Mouse (Mus musculus): Measurements from ENCODE around the gene Cish.
A peak's percentile ranks its signal among the peaks of the same experiment; 100 is the strongest.

Gene Cish

GRCm38 (mm10) chr9:107296016-107296040, at the start of gene Cish:
TSS of gene Cish (plus strand) at chr9:107296026.
- DNase-seq (ENCODE audit: low spot score), result no peak

DNA sequence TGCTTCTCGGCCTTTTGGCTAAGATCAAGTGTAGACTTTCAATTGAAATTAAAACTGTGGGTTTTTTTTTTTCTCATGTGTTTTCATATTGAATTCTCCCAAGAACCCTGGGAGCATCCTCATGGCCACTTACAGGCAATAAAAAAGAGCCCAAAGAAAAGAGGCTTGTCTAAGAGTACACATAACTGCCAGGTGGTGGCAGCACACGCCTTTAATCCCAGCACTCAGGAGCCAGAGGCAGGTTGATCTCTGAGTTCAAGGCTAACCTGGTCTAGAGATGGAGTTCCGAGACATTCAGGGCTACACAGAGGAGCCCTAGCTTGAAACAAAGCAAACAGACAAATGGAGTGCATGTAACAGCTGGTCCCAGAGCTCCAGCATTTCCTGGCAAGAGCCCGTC, 49.7 kb upstream of the Cish start:
- DNase-seq (ENCODE audit: low spot score), result peak; percentile 26

DNA sequence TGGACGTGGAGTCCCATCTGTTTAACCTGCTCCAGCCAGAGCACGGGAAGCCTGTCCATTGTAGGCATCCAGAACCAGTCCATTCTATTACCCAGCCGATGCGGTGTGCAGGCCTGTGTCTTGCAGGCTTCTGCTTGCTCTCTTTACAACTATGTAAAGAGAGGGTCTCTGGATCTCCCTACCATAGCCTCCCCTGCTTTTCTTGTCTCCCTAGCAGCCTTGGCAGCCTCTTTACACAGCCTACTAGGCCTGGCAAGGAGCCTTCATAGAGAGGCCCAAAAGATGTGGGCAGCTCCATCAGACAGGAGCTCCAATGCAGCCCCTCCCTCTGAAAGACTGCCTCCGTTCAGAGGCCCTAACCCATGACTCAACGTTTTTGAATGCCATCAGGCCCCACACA, 46.7 kb upstream of the Cish start:
- no peak for DNase-seq (ENCODE audit: low spot score)

DNA sequence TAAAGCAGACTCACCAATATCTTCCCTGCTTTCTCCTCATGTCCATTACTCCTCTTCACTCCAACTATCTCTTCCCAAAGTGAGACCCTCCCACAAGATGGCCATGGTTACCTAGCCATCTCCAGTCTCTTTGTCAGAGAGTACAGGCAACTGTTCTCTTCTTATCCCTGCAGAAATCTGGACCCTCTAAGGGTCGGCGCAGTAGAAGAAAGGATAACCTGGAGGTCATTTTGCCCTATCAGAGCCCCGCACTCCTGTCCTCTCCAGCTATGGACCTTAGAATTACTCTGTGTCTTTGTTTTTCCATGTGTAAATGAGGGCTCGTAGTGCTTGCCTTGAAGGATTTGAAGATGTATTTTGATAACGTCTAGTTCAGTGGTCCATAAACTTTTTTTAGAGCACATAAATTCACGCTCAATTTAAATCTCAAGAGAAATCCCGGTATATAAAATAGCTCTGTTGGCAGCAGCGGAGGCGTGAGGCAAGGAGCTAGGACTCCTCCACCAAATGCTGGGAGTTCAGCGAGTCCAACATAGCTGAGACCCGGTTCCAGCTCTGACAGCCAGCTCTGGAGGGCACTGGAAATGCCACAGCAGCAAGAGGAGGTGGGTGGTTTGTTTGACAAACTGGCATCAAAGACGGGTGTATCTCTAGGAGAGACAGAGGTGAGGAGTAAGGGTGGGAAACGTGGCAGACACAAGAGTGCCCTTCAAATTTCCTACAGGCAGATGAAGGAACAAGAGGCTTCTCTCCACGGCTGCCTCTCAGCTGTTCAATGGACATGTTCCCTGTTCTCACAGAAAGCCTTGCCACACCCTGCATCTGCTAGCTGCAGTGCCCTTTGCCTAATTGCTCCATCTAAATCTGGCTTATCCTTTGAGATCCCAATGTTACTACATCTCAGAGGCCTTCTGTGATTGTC, 45.1 kb upstream of the Cish start:
- DNase-seq (ENCODE audit: low spot score), result peak; percentile 6

DNA sequence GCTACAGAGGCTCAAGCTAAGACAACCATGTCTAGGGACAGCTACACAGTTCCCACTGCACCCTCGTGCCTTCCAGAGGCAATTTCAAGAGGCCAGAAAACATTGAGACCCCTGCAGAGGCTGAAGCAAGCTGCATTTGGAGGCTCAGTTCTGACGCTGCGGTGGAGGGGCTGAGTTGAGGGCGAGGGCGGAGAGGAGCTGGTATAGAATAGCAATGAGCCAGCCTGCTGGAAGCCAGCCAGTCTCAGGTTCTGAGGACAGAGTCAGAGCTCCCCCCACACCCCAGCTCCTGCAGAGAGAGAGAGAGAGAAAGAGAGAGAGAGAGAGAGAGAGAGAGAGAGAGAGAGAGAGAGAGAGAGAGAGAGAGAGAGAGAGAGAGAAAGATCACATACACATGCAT, 43.7 kb upstream of the Cish start:
- no peak for DNase-seq (ENCODE audit: low spot score)

GRCm38 (mm10) chr9:107254476-107254875, 41.4 kb upstream of the Cish start:
- no peak for DNase-seq (ENCODE audit: low spot score)

- no peak for DNase-seq (ENCODE audit: low spot score)
These were observed 40.9 kb upstream of the Cish start for GRCm38 (mm10) chr9:107254925-107255324.

DNA sequence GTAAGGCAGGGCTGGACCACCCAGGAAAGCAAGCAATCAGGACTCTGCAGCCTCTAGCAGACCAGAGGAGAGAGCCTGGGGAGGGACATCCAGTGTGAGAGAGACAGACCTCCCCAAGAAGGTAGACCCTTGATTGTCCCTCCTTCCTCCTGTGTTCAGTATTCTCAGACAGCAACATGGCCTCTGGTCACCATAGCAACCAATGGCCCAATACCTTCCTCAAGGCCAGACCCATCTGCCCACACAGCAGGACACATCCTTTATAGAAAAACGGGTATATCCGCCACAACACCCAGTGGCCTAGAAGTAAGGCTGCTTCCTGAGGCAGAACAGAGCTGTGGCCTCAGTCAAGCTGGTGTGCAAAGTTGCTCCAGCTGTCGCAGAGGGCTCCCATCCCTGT, 40.2 kb upstream of the Cish start:
- no peak for DNase-seq (ENCODE audit: low spot score)

GRCm38 (mm10) chr9:107259571-107259970, 36.3 kb upstream of the Cish start:
- no peak for DNase-seq (ENCODE audit: low spot score)

GRCm38 (mm10) chr9:107260429-107260828, 35.4 kb upstream of the Cish start:
- DNase-seq (ENCODE audit: low spot score), result no peak

GRCm38 (mm10) chr9:107260836-107261235, 35.0 kb upstream of the Cish start:
- no peak for DNase-seq (ENCODE audit: low spot score)

DNA sequence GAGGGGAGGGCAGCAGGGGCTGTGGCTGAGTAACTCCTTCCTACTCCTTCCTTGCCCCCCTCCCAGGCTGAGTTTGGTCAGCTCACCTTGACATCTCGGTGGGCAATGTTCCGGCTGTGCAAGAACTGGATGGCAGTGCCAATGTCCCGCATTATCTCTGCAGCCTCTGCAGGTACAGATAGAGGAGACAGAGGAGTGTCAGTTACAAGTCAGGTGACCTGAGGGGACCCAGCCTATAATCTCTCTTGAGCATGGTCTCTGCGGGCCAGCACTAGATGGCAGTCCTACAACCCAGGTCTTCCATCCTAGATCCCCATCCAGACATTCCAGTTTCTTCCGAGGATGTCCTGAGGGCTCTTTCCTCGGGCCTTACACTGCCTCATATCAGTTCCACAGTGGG, 34.0 kb upstream of the Cish start:
- DNase-seq (ENCODE audit: low spot score), result no peak

DNA sequence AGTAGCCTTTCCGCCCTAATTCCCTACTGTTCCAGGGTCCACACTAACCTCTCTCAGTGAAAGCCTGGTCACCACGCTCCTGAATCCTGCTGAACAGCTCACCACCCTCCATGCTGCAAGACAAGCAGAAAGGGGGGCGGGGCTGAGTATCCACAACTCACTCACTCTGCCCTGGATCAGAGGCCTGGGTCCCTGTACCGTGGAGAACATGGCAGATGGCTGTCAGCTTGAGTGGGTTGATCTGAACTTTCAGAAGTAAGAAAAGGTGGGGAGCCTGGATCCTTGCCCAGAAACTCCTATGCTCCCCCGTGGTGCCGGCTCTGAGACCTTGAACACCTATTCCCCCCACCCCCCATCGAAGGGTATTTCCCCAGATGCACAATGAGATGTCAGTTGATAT, 33.5 kb upstream of the Cish start:
- no peak for DNase-seq (ENCODE audit: low spot score)

GRCm38 (mm10) chr9:107263912-107264311, 31.9 kb upstream of the Cish start:
- DNase-seq (ENCODE audit: low spot score), result peak; percentile 70

DNA sequence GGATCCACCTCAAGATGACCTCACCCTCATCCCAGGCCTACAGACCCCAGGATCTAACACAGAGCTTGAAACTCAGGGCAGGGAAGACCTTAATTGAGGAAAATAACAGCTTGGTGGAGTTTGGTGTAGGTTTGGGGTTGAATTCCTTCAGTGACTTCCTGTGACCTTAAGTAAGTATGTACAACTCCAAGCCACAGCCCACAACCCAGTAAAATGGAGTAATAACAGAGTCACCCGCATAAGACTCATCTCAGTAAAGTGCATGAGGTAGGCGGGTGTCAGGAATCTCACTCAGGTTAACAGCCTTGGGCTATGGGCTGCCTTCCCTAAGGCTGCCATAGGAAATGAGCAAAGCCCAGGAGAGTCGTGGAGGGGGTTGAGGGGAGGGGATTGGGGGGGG, 31.1 kb upstream of the Cish start:
- no peak for DNase-seq (ENCODE audit: low spot score)

DNA sequence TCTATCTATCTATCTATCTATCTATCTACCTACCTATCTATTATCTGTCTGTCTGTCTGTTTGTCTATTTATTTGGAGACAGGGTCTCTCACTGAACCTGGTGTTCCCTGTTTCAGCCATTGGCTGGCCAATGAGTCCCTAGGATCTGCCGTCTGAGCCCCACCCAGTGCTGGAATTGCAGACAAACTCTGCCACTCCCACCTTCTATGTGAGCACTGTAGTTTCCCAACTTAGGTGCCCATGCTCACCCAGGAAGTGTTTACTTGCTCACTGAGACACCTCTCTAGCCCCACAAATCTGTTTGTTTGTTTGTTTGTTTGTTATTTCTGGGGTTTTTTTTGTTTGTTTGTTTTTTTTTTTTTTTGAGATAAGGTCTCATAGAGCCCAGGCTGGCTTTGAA, 28.8 kb upstream of the Cish start:
- no peak for DNase-seq (ENCODE audit: low spot score)

GRCm38 (mm10) chr9:107267721-107268402, 28.0 kb upstream of the Cish start:
- no peak for DNase-seq (ENCODE audit: low spot score)

DNA sequence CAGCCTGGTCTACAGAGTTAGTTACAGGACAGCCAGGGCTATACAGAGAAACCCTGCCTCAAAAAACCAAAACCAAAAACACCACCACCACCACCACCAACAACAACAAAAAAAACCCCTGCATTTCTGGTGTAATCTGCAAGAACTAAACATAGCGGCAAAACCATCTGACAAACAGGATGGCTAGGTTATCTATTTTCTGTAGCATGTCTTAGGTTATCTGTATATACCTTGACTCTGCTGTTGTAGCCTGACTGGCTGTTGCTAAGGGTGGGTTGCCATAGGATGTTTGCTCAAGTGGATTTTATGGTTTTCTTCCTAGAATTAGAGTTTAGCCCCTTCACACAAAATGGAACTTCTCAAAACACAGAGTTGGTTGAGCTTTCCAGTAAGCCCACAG, 26.1 kb upstream of the Cish start:
- DNase-seq (ENCODE audit: low spot score), result no peak

DNA sequence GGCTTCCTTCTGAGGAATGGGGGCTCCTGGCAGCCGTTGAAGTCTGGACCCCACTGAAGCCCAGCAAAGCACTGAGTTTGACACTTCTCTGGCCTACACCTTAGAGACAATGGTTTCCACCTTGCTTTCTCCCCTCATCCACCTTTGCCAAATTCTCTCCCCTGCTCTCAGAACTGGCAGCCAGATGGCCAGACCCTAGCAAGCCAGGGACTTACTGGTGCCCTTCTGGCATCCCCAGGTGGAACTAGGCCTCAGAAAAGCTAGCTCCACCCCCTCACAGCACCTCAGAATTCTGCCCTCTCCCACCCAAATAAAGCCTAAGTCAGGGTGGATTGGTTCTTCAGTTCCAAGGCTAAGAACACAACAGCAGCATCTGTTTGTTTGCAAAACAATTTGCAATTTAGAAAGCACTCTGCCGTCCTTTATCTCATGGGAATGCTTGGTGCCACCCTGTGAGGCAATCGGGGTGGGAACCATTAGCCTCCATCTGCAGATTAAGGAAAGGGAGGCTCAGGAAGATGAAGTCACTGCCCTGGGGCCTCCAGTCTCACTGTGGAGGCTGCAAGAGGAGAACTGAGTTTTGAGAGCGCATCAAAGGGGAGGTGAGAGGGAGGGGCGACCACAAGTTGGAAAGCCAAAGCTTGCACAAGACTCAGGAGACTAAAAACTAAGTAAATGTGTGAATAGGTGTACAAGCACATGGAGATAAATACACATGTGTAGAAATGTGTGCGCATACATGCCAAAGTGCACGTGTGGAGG, 24.5 kb upstream of the Cish start:
- DNase-seq (ENCODE audit: low spot score), result no peak

DNA sequence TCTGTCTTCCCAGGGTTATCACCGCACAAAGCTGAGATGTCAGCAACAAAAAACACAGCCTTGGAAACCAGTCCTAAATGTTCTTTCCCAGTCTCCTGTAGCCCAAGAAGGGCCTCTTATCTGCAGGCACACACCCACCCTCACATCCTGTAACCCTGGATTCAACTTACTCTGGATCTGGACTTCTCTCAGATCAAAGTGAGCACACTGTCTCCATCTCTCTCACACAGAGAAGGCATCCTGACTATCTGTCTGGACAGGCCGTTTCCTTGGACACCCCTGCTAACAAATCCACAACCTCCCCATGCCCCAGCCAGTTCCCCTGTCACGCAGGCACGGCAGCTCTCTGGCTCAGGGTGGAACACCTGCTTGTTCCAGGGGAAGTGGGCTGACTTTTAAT, 23.5 kb upstream of the Cish start:
- DNase-seq (ENCODE audit: low spot score), result no peak

DNA sequence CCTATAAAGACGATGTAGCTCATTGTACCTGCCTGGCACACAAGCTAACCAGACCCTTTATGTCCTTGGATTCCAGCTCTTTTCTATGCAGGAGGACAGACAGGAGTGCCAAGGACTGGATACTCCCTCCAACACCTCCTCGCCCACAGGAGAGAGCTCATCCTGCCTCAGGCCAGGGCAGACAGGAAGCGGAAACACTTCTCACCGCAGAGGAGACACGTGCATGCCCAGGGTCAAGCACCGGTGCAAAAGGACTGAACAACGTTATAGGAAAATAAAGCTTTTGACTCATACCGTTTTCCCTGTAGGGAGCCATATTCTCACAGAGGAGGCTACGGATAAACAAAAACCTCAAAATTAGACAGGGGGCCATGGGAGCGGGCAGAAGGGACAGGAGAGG, 22.6 kb upstream of the Cish start:
- no peak for DNase-seq (ENCODE audit: low spot score)

- no peak for DNase-seq (ENCODE audit: low spot score)
These were observed 21.1 kb upstream of the Cish start for GRCm38 (mm10) chr9:107274751-107275150.

DNA sequence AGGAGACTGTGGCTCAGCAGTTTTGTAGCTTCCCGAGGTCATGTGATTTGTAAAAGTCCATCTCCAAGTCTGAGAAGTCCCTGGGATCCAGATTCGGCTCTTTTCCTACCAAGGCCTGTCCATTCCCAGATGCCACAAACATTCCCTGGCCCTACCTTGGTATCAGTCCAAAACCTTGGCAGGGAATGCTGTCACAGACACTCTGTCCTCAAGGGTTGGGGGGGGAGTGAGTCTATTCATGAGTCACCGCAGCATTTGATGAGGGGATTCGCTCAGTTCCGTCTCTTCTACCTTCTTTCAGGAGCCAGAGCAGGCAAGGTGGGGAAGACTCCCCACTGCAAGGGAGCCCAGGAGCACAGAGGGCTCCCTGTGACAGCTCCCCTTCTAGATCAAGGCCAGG, 20.1 kb upstream of the Cish start:
- DNase-seq (ENCODE audit: low spot score), result no peak

- DNase-seq (ENCODE audit: low spot score), result no peak
These were observed 18.2 kb upstream of the Cish start for GRCm38 (mm10) chr9:107277603-107278002.
